Mouse (Mus musculus): ENCODE measurements around the gene Gcfc2.

GRCm38 (mm10) chr6:81972595-81972994, 49.1 kb downstream of the Gcfc2 start:
- TF ChIP-seq CTCF (IDR thresholded peaks at IDR 0.05; ENCODE audit: extremely low read depth, insufficient read depth, insufficient read length, insufficient replicate concordance) (no peak), POLR2A (IDR thresholded peaks at IDR 0.05; ENCODE audit: low read depth, low read length) (no peak)
